Mouse (Mus musculus) ES-Bruce4 (cell line): ENCODE results near the gene Bahcc1. TPM values are rescaled to one million over a fixed set of nuclear protein-coding genes. Genes with fewer than 3 reads are reported as not detected.

Source experiments
- H3K27ac ChIP-seq: 2 replicates; pipeline ENCODE4 v1.5.1; 2012; ENCODE audit warnings: low read length, inconsistent platforms; ENCODE audit not compliant: insufficient read depth
- H3K27me3 ChIP-seq: 2 replicates; pipeline ENCODE4 v1.6.1; 2012; ENCODE audit warnings: mild to moderate bottlenecking, low read length, inconsistent platforms; ENCODE audit not compliant: control insufficient read depth, poor library complexity, insufficient read depth, severe bottlenecking
- H3K36me3 ChIP-seq: 2 replicates; pipeline ENCODE4 v1.6.1; 2012; ENCODE audit warnings: inconsistent platforms, mild to moderate bottlenecking, low read length, moderate library complexity; ENCODE audit not compliant: control insufficient read depth, poor library complexity, insufficient read depth, severe bottlenecking
- H3K4me1 ChIP-seq: one replicate; pipeline ENCODE4 v1.8.1; 2011; ENCODE audit warnings: low read length; ENCODE audit not compliant: control insufficient read depth, insufficient read depth
- H3K4me3 ChIP-seq: 2 replicates; pipeline ENCODE4 v1.5.1; 2011; ENCODE audit warnings: low read depth, mild to moderate bottlenecking, low read length
- H3K9ac ChIP-seq: 2 replicates; pipeline ENCODE4 v1.6.1; 2012; ENCODE audit warnings: low read depth, mild to moderate bottlenecking, inconsistent platforms; ENCODE audit not compliant: poor library complexity, severe bottlenecking
- H3K9me3 ChIP-seq: replicated peaks from 2 replicates; pipeline ENCODE4 v1.6.1; 2012; ENCODE audit warnings: mild to moderate bottlenecking, low read length, inconsistent platforms; ENCODE audit not compliant: control insufficient read depth, poor library complexity, insufficient read depth, severe bottlenecking
- CTCF ChIP-seq: IDR thresholded peaks from one replicate; pipeline ENCODE4 v1.8.1; 2011; ENCODE audit warnings: low read depth, low read length
- EP300 ChIP-seq: IDR thresholded peaks from 2 replicates; pipeline ENCODE4 v1.6.1; 2011; ENCODE audit warnings: low read depth, low read length; ENCODE audit not compliant: insufficient read depth
- POLR2A ChIP-seq: IDR thresholded peaks from one replicate; pipeline ENCODE4 v1.8.1; 2011; ENCODE audit warnings: low read length; ENCODE audit not compliant: insufficient read depth
- polyA plus RNA-seq: library from polyadenylated mRNA; stranded (reverse); fragments of >200 nt; gene quantifications from 2 replicates; pipeline ENCODE4 v1.2.4, GENCODE M21; 2011; ENCODE audit warnings: low read depth; ENCODE audit not compliant: missing spikeins, insufficient read depth, insufficient read length

The Bahcc1 gene
- polyA plus RNA-seq, 1 experiment, result 21.6 TPM

DNA sequence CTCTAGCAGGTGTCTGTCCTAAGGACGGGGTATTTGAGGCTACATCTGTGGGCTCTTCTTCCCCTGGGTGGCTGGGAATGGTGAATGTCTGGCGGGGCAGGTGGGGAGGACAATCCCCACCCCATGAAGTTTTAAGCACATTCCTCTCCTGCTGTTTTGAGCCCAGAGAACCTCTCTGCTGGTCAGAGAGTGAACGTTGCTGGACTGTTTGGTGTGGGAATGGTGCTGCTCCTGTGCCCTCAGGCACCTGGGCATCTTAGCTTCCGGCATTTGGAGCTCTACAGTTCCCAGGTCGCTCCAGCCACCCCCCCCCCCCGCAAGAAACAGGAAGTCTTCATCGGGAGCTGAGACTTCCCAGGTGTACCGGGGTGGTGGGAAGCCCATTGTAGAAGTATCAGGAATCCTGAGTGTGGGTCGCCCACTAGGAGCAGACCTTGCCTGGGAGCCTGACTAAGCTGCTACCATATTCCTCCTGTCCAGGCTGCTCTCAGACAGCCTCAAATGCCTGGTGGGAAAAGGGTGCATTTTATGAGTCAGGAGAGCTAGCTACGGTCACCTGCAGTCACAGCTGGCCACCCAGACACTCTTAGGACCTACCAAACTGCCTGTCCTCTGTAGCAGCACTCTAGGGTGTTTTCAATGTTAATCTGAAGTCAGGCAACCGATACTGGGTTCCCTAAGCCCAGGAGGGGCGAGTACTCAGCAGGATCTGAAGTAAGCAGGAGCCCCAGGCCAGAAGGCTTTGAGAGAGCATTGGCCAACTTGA, 73.8 kb downstream of the Bahcc1 start:
- no peaks in the 10 kb centered on the region for H3K9me3 ChIP-seq
- H3K4me3 ChIP-seq, result no peak overlapping the region
- peaks cover 3% of the 10 kb centered on the region for H3K4me1 ChIP-seq
- H3K36me3 ChIP-seq, result no peaks in the 10 kb centered on the region
- TF ChIP-seq EP300, result no peak
- no peak for TF ChIP-seq POLR2A
- TF ChIP-seq CTCF, result no peak
- no peak overlapping the region for H3K9ac ChIP-seq
- H3K27me3 ChIP-seq, result no peaks in the 10 kb centered on the region
- no peak overlapping the region for H3K27ac ChIP-seq

DNA sequence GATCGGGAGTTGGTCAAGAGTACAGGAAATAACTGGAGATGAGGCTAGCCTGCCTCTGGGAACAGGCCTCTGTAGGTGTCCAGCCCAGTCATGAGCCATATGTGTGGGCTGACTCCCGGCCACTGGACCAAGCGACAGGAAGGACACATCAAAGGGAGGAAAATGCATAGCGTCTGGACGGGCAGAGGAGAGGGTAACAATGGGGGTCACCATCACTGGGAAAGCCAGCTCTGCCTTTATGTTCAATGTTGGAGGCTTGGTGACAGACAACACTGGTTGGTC, 74.3 kb downstream of the Bahcc1 start:
- Histone ChIP-seq H3K4me1 (peaks cover 3% of the 10 kb centered on the region), H3K4me3 (no peak overlapping the region)

DNA sequence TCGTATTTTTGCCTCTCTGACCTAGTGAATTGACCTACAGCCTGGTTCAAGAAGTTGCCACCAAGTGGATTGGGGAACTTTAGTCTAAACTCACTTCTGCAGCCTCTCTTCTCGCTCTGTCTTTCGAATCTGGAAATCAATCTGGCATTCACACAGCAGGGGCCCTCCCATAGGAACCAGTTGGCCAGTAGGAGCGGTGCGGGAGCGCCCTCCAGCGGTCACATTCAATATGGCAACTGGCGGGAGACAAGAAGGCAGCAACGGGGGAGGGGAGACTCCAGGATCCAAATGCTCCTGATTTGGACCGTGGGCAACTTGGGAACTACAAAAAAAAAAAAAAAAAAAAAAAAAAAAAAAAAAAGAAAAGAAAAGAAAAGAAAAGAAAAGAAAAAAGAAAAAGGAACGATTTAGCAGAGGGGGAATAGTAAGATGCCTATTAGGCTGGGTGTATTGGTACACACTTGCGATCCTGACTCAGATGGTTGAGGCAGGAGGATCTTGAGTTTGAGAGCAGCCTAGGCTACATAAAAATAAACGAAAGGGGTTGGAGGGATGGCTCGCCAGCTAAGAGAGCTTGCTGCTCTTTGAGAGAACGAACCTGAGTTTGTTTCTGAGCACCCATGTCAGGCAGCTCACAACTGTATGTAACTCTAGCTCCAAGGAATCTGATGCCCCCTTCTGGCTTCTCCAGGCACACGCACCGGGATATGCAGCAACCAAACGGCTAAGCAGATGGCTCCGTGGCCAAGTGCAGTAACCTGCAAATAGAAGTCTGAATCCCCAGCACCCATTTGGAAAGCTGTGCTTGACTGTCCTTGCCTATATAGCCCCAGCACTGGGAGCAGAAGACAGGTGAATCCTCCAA, 75.1 kb downstream of the Bahcc1 start:
- TF ChIP-seq POLR2A (no peak), EP300 (0 out of 2 replicates have a peak, but pooled peaks have one; percentile 22), CTCF (peak; percentile 92)
- Histone ChIP-seq H3K4me1 (peaks cover 3% of the 10 kb centered on the region), H3K9me3 (no peaks in the 10 kb centered on the region), H3K4me3 (0 out of 2 replicates have a peak overlapping the region, but pooled peaks have one; percentile 10), H3K27ac (no peak overlapping the region), H3K27me3 (no peaks in the 10 kb centered on the region), H3K36me3 (no peaks in the 10 kb centered on the region), H3K9ac (no peak overlapping the region)

More for the DNA sequence above, 74.3 kb downstream of the Bahcc1 start:
- Histone ChIP-seq H3K27ac (no peak overlapping the region), H3K9ac (no peak overlapping the region), H3K9me3 (no peaks in the 10 kb centered on the region), H3K27me3 (no peaks in the 10 kb centered on the region), H3K36me3 (no peaks in the 10 kb centered on the region)
- TF ChIP-seq POLR2A, result no peak
- no peak for TF ChIP-seq CTCF
- TF ChIP-seq EP300, result no peak

DNA sequence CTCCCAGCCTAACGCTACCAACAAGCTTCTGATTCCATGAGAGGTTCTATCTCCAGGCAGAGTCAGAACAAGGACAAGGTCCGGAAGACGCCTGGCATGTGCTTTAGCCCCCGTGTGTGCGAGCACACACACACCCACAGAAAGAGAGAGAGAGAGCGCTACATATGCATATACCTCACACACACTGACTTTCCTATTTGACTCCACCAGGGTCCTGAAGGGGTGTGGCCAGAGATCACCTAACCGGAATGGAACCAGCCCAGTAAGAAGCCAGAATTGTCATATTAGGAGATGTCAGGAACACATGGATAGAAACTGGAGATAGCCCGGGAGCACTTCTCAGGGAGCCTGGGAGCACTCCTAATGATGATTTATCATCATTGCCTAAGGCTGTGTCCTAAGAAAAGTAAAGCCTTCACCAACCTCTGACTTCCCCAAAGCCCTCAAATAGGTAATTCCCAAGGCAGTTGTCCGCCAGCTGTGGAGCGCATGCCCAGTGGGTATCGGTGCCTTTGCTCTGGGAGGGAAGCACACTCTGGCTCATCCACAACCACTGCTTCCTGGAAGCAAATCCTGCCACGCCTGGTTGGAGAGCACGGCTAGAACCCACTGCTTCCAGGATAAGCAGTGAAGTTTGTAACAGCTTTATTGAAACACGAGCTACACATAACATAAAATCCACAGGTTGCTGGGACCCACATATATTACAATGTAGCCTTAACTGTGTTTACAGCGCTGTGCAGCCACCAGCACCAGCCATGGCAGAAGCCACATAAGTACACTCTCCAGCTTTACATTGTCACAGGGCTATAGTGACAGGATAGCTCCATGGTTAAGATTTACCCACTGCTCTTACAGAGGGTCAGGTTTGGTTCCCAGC, 75.9 kb downstream of the Bahcc1 start:
- Histone ChIP-seq H3K27me3 (no peaks in the 10 kb centered on the region), H3K9ac (no peak overlapping the region), H3K4me1 (peaks cover 3% of the 10 kb centered on the region), H3K36me3 (no peaks in the 10 kb centered on the region), H3K4me3 (no peak overlapping the region), H3K9me3 (no peaks in the 10 kb centered on the region), H3K27ac (no peak overlapping the region)
- TF ChIP-seq EP300, result no peak
- no peak for TF ChIP-seq POLR2A
- TF ChIP-seq CTCF, result no peak

DNA sequence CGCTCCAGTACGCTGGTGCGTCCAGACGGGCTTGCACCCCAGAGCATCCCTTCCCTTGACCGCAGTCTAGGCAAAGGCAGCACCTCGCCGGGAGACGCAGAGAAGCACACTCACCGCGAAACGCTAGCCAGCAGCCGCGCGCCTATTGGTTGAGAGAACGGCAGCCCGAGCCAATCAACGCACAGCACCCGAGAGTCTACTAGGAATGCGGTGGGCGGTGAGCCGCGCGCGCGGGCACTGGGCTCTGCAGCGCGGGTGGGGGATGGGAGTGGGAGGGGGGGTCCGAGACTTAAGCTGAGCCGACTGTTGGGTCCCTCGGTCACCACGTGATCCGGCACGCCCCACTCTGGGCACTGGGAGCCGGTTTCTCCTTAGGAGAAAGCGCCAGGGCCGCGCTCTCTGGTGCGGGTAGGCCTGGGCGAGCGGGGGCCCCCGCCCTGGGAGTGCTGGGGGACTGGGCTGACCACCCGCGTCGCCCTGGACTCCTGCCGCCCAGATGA, 78.1 kb downstream of the Bahcc1 start:
- Histone ChIP-seq H3K36me3 (no peaks in the 10 kb centered on the region), H3K4me1 (peaks cover 3% of the 10 kb centered on the region)
- TF ChIP-seq POLR2A, result peak; percentile 13
- no peak for TF ChIP-seq CTCF
- TF ChIP-seq EP300, result no peak

More for the DNA sequence above, 78.1 kb downstream of the Bahcc1 start:
- H3K4me3 ChIP-seq, result peak overlapping the region; percentile 53
- no peaks in the 10 kb centered on the region for H3K27me3 ChIP-seq
- no peaks in the 10 kb centered on the region for H3K9me3 ChIP-seq
- 0 out of 2 replicates have a peak overlapping the region, but pooled peaks have one; percentile 3 for H3K27ac ChIP-seq
- H3K9ac ChIP-seq, result peak overlapping the region; percentile 59
